Mouse (Mus musculus): ENCODE results near the gene Il31ra. TPM values are rescaled to one million over a fixed set of nuclear protein-coding genes. Genes with fewer than 3 reads are reported as not detected.
A peak's percentile ranks its signal among the peaks of the same experiment; 100 is the strongest.

Il31ra gene
- polyA plus RNA-seq, 1 experiment = not detected

GRCm38 (mm10) chr13:112510437-112511212, 83.5 kb downstream of the Il31ra start:
- Histone ChIP-seq H3K27ac (ENCODE audit: control insufficient read depth, insufficient read depth, low read depth, low read length, poor library complexity) (no peak overlapping the region), H3K4me3 (replicated peaks; ENCODE audit: control insufficient read depth, low read depth, low read length) (no peak overlapping the region), H3K4me1 (ENCODE audit: control insufficient read depth, insufficient read depth, low read length) (no peaks in the 10 kb centered on the region; the same call in none of the 2 replicates)
- 74% methylated on average over 19 of the region's 19 CpGs for WGBS
- TF ChIP-seq POLR2A (IDR thresholded peaks at IDR 0.05; ENCODE audit: borderline replicate concordance, control insufficient read depth, low read depth, low read length) = no peak
- no peak for TF ChIP-seq CTCF (IDR thresholded peaks at IDR 0.05; ENCODE audit: control insufficient read depth, insufficient read depth, low read length)

- WGBS = 24% methylated on average over 4 of the region's 4 CpGs
- H3K4me3 ChIP-seq (replicated peaks; ENCODE audit: control insufficient read depth, low read depth, low read length) = no peak overlapping the region
- no peaks in the 10 kb centered on the region; the same call in none of the 2 replicates for H3K4me1 ChIP-seq (ENCODE audit: control insufficient read depth, insufficient read depth, low read length)
- TF ChIP-seq CTCF (IDR thresholded peaks at IDR 0.05; ENCODE audit: control insufficient read depth, insufficient read depth, low read length) = peak; percentile 86
- TF ChIP-seq POLR2A (IDR thresholded peaks at IDR 0.05; ENCODE audit: borderline replicate concordance, control insufficient read depth, low read depth, low read length) = no peak
- H3K27ac ChIP-seq (ENCODE audit: control insufficient read depth, insufficient read depth, low read depth, low read length, poor library complexity) = no peak overlapping the region
Measured at GRCm38 (mm10) chr13:112509465-112509864, 84.7 kb downstream of the Il31ra start.

GRCm38 (mm10) chr13:112508487-112508886, 85.7 kb downstream of the Il31ra start:
- no peak overlapping the region for H3K4me3 ChIP-seq (replicated peaks; ENCODE audit: control insufficient read depth, low read depth, low read length)
- no peak overlapping the region for H3K27ac ChIP-seq (ENCODE audit: control insufficient read depth, insufficient read depth, low read depth, low read length, poor library complexity)
- TF ChIP-seq CTCF (IDR thresholded peaks at IDR 0.05; ENCODE audit: control insufficient read depth, insufficient read depth, low read length) = no peak
- no peaks in the 10 kb centered on the region; the same call in none of the 2 replicates for H3K4me1 ChIP-seq (ENCODE audit: control insufficient read depth, insufficient read depth, low read length)
- 81% methylated on average over 5 of the region's 5 CpGs for WGBS

- WGBS = 71% methylated on average over 13 of the region's 13 CpGs
- H3K4me1 ChIP-seq (ENCODE audit: control insufficient read depth, insufficient read depth, low read length) = no peaks in the 10 kb centered on the region; the same call in none of the 2 replicates
- no peak overlapping the region for H3K27ac ChIP-seq (ENCODE audit: control insufficient read depth, insufficient read depth, low read depth, low read length, poor library complexity)
- H3K4me3 ChIP-seq (replicated peaks; ENCODE audit: control insufficient read depth, low read depth, low read length) = no peak overlapping the region
- TF ChIP-seq CTCF (IDR thresholded peaks at IDR 0.05; ENCODE audit: control insufficient read depth, insufficient read depth, low read length) (no peak), POLR2A (IDR thresholded peaks at IDR 0.05; ENCODE audit: borderline replicate concordance, control insufficient read depth, low read depth, low read length) (no peak)
Measured at GRCm38 (mm10) chr13:112507691-112508090, 86.5 kb downstream of the Il31ra start.

GRCm38 (mm10) chr13:112506766-112507165, 87.4 kb downstream of the Il31ra start:
- WGBS = 58% methylated on average over 13 of the region's 13 CpGs

GRCm38 (mm10) chr13:112505436-112505835, 88.7 kb downstream of the Il31ra start:
- H3K4me3 ChIP-seq (replicated peaks; ENCODE audit: control insufficient read depth, low read depth, low read length) = no peak overlapping the region
- 87% methylated on average over 6 of the region's 6 CpGs for WGBS
- no peaks in the 10 kb centered on the region; the same call in 1 of the 2 replicates for H3K4me1 ChIP-seq (ENCODE audit: control insufficient read depth, insufficient read depth, low read length)
- H3K27ac ChIP-seq (ENCODE audit: control insufficient read depth, insufficient read depth, low read depth, low read length, poor library complexity) = no peak overlapping the region
- TF ChIP-seq CTCF (IDR thresholded peaks at IDR 0.05; ENCODE audit: control insufficient read depth, insufficient read depth, low read length) (no peak), POLR2A (IDR thresholded peaks at IDR 0.05; ENCODE audit: borderline replicate concordance, control insufficient read depth, low read depth, low read length) (no peak)

More at GRCm38 (mm10) chr13:112506766-112507165, 87.4 kb downstream of the Il31ra start:
- Histone ChIP-seq H3K27ac (ENCODE audit: control insufficient read depth, insufficient read depth, low read depth, low read length, poor library complexity) (no peak overlapping the region), H3K4me3 (replicated peaks; ENCODE audit: control insufficient read depth, low read depth, low read length) (no peak overlapping the region), H3K4me1 (ENCODE audit: control insufficient read depth, insufficient read depth, low read length) (no peaks in the 10 kb centered on the region; the same call in none of the 2 replicates)
- TF ChIP-seq CTCF (IDR thresholded peaks at IDR 0.05; ENCODE audit: control insufficient read depth, insufficient read depth, low read length) = no peak
- TF ChIP-seq POLR2A (IDR thresholded peaks at IDR 0.05; ENCODE audit: borderline replicate concordance, control insufficient read depth, low read depth, low read length) = no peak

- Histone ChIP-seq H3K4me3 (replicated peaks; ENCODE audit: control insufficient read depth, low read depth, low read length) (no peak overlapping the region), H3K27ac (ENCODE audit: control insufficient read depth, insufficient read depth, low read depth, low read length, poor library complexity) (no peak overlapping the region), H3K4me1 (ENCODE audit: control insufficient read depth, insufficient read depth, low read length) (no peaks in the 10 kb centered on the region; the same call in 1 of the 2 replicates)
- 88% methylated on average over 13 of the region's 13 CpGs for WGBS
- no peak for TF ChIP-seq CTCF (IDR thresholded peaks at IDR 0.05; ENCODE audit: control insufficient read depth, insufficient read depth, low read length)
- TF ChIP-seq POLR2A (IDR thresholded peaks at IDR 0.05; ENCODE audit: borderline replicate concordance, control insufficient read depth, low read depth, low read length) = no peak
Measured at GRCm38 (mm10) chr13:112503846-112504245, 90.3 kb downstream of the Il31ra start.

GRCm38 (mm10) chr13:112500466-112500865, 93.7 kb downstream of the Il31ra start:
- H3K4me3 ChIP-seq (replicated peaks; ENCODE audit: control insufficient read depth, low read depth, low read length) = no peak overlapping the region
- 90% methylated on average over 9 of the region's 9 CpGs for WGBS
- TF ChIP-seq CTCF (IDR thresholded peaks at IDR 0.05; ENCODE audit: control insufficient read depth, insufficient read depth, low read length) = no peak
- no peak for TF ChIP-seq POLR2A (IDR thresholded peaks at IDR 0.05; ENCODE audit: borderline replicate concordance, control insufficient read depth, low read depth, low read length)
- H3K27ac ChIP-seq (ENCODE audit: control insufficient read depth, insufficient read depth, low read depth, low read length, poor library complexity) = no peak overlapping the region
- no peaks in the 10 kb centered on the region; the same call in 1 of the 2 replicates for H3K4me1 ChIP-seq (ENCODE audit: control insufficient read depth, insufficient read depth, low read length)
